ENCODE assay signal across 35 mouse cellular contexts in the genomic region with DNA sequence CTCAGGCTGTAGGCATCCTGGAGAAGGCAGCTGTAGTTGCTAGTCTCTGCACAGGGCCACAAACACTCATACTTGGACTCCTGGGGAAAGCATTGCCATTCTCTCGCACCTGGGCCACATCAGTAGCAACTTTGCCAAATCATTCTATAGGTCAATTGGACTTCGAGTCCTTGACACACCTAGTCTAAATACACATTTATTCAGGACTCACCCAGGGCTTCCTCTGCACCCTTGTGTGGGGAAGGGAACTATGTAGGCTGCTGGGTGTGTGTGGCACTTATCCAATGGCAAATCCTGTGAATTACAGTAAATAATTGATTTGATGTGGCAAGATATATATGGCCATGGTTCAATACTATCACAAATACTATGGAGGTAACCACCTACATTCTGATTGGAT.
"Had no signal": no experiment of that assay in that cellular context is flagged by ENCODE, and none has a peak within 500 bp of the region (broad histone marks: within the 10 kb centered on the region; RNA-seq: fewer than 3 reads in every experiment).

No protein-coding gene starts in this region.

- DNase-seq: heart, adult 18-20 months; heart, adult 2 months; heart, postnatal 10 days; heart, postnatal 14 days; heart, postnatal 36 days; heart, postnatal 4 days; kidney, adult 11 months; kidney, adult 18-20 months; kidney, adult 2 months; kidney, adult 8-10 months; kidney, adult 9 months; kidney, postnatal 10 days; kidney, postnatal 14 days; kidney, postnatal 25 days; kidney, postnatal 36 days; kidney, postnatal 4 days; layer of hippocampus, adult 9-11 months; layer of hippocampus, postnatal 36 days had no signal

- ATAC-seq: hindbrain, embryonic 16.5 days; hindbrain, postnatal 0 days; inflammation-experienced regulatory T-cells, adult 6 months; intestine, embryonic 15.5 days had no signal

- H3K9me3 ChIP-seq: heart, embryonic 10.5 days; heart, embryonic 12.5 days; heart, embryonic 13.5 days; heart, embryonic 15.5 days; hindbrain, embryonic 10.5 days; hindbrain, embryonic 12.5 days; hindbrain, embryonic 13.5 days; hindbrain, embryonic 15.5 days; intestine, embryonic 15.5 days; kidney, embryonic 15.5 days had no signal

- H3K4me2 ChIP-seq: heart, embryonic 11.5 days; heart, embryonic 12.5 days; heart, embryonic 13.5 days; heart, embryonic 15.5 days; hindbrain, embryonic 12.5 days; hindbrain, embryonic 13.5 days; hindbrain, embryonic 14.5 days; hindbrain, embryonic 15.5 days; intestine, embryonic 15.5 days; kidney, embryonic 15.5 days had no signal

- H3K4me3 ChIP-seq: heart, adult 2 months; heart, embryonic 10.5 days; heart, embryonic 12.5 days; heart, embryonic 13.5 days; heart, embryonic 15.5 days; hindbrain, embryonic 10.5 days; hindbrain, embryonic 12.5 days; hindbrain, embryonic 13.5 days; hindbrain, embryonic 15.5 days; intestine, embryonic 15.5 days; kidney, embryonic 15.5 days; layer of hippocampus, adult 2 months had no signal

- H3K36me3 ChIP-seq: heart, embryonic 10.5 days; heart, embryonic 12.5 days; heart, embryonic 13.5 days; heart, embryonic 15.5 days; hindbrain, embryonic 10.5 days; hindbrain, embryonic 12.5 days; hindbrain, embryonic 13.5 days; hindbrain, embryonic 15.5 days; intestine, embryonic 15.5 days; kidney, embryonic 15.5 days had no signal

- H3K9ac ChIP-seq: heart, embryonic 12.5 days; heart, embryonic 13.5 days; heart, embryonic 15.5 days; hindbrain, embryonic 12.5 days; hindbrain, embryonic 13.5 days; hindbrain, embryonic 14.5 days; hindbrain, embryonic 15.5 days; intestine, embryonic 15.5 days; kidney, embryonic 15.5 days had no signal

- H3K27me3 ChIP-seq: heart, embryonic 12.5 days; heart, embryonic 13.5 days; heart, embryonic 15.5 days; hindbrain, embryonic 12.5 days; hindbrain, embryonic 13.5 days; hindbrain, embryonic 15.5 days; intestine, embryonic 15.5 days; kidney, embryonic 15.5 days had no signal

- H3K4me1 ChIP-seq: heart, embryonic 10.5 days; heart, embryonic 12.5 days; heart, embryonic 13.5 days; heart, embryonic 15.5 days; hindbrain, embryonic 10.5 days; hindbrain, embryonic 12.5 days; hindbrain, embryonic 13.5 days; hindbrain, embryonic 15.5 days had no signal

- H3K27ac ChIP-seq: heart, adult 2 months; heart, embryonic 10.5 days; heart, embryonic 13.5 days; heart, embryonic 15.5 days; hindbrain, embryonic 10.5 days; hindbrain, embryonic 12.5 days; hindbrain, embryonic 13.5 days; hindbrain, embryonic 14.5 days; hindbrain, embryonic 15.5 days; hindbrain, postnatal 0 days; intestine, embryonic 15.5 days; kidney, embryonic 15.5 days; kidney, postnatal 0 days; layer of hippocampus, adult 2 months had no signal
